ENCODE assay signal across 42 mouse cellular contexts in genomic region chr2:93589875-93590274, GRCm38 (mm10). TPM values are rescaled to one million over a fixed set of nuclear protein-coding genes. Genes with fewer than 3 reads are reported as not detected.
A peak's percentile ranks its signal among the peaks of the same experiment; 100 is the strongest.
DNase-seq lines count a peak whose midpoint lies in the region; ATAC-seq and TF ChIP-seq lines count a peak whose summit lies in the region.
"Had no signal": no experiment of that assay in that cellular context is flagged by ENCODE, and none has a peak within 500 bp of the region (broad histone marks: within the 10 kb centered on the region; RNA-seq: fewer than 3 reads in every experiment).

No protein-coding gene starts in this region.

- no peak overlapping the region for H3K9ac ChIP-seq in liver, adult 2 months (ENCODE audit: low read depth, low read length)
- no peak overlapping the region for H3K9ac ChIP-seq in liver, embryonic 12.5 days
- H3K9ac ChIP-seq in midbrain, embryonic 11.5 days (ENCODE audit: low read length) = no peak overlapping the region
- H3K9ac ChIP-seq in midbrain, embryonic 13.5 days (replicated peaks) = no peak overlapping the region
- H3K9ac ChIP-seq: embryonic facial prominence, embryonic 13.5 days; forebrain, embryonic 15.5 days; kidney, embryonic 15.5 days; limb, embryonic 13.5 days; liver, embryonic 14.5 days; midbrain, embryonic 15.5 days; neural tube, embryonic 15.5 days had no signal

- no peaks in the 10 kb centered on the region for H3K9me3 ChIP-seq in liver, embryonic 12.5 days (replicated peaks)
- no peaks in the 10 kb centered on the region for H3K9me3 ChIP-seq in midbrain, embryonic 11.5 days (ENCODE audit: control insufficient read depth, low read length)
- no peaks in the 10 kb centered on the region for H3K9me3 ChIP-seq in midbrain, embryonic 13.5 days
- H3K9me3 ChIP-seq: embryonic facial prominence, embryonic 13.5 days; forebrain, embryonic 10.5 days; forebrain, embryonic 15.5 days; kidney, embryonic 15.5 days; limb, embryonic 13.5 days; midbrain, embryonic 15.5 days; neural tube, embryonic 15.5 days had no signal

- ATAC-seq in liver, embryonic 12.5 days = no peak
- ATAC-seq in midbrain, embryonic 11.5 days (ENCODE audit: low FRiP score) = no peak
- ATAC-seq in midbrain, embryonic 13.5 days = no peak
- ATAC-seq: forebrain, embryonic 15.5 days; hindbrain, embryonic 16.5 days; midbrain, embryonic 15.5 days had no signal

- no peaks in the 10 kb centered on the region for H3K27me3 ChIP-seq in liver, adult 2 months (ENCODE audit: control insufficient read depth, insufficient read depth, low read length)
- no peaks in the 10 kb centered on the region; the same call in 1 of the 2 replicates for H3K27me3 ChIP-seq in liver, embryonic 12.5 days (replicated peaks)
- H3K27me3 ChIP-seq in midbrain, embryonic 11.5 days (ENCODE audit: control insufficient read depth, insufficient read depth, low read length) = no peaks in the 10 kb centered on the region
- peaks cover 26% of the 10 kb centered on the region for H3K27me3 ChIP-seq in midbrain, embryonic 13.5 days
- H3K27me3 ChIP-seq: embryonic facial prominence, embryonic 13.5 days; forebrain, embryonic 15.5 days; midbrain, embryonic 15.5 days; neural tube, embryonic 15.5 days had no signal

- H3K36me3 ChIP-seq in liver, adult 2 months (ENCODE audit: control insufficient read depth, insufficient read depth, low read length) = no peaks in the 10 kb centered on the region
- H3K36me3 ChIP-seq in liver, embryonic 12.5 days = no peaks in the 10 kb centered on the region
- H3K36me3 ChIP-seq in midbrain, embryonic 11.5 days (ENCODE audit: control insufficient read depth, insufficient read depth, low read length) = no peaks in the 10 kb centered on the region
- H3K36me3 ChIP-seq in midbrain, embryonic 13.5 days = no peaks in the 10 kb centered on the region
- H3K36me3 ChIP-seq: embryonic facial prominence, embryonic 13.5 days; forebrain, embryonic 10.5 days; forebrain, embryonic 15.5 days; kidney, embryonic 15.5 days; limb, embryonic 13.5 days; midbrain, embryonic 15.5 days; neural tube, embryonic 15.5 days had no signal

- H3K4me1 ChIP-seq in liver, adult 2 months (ENCODE audit: control insufficient read depth, insufficient read depth, low read length) = no peaks in the 10 kb centered on the region
- no peaks in the 10 kb centered on the region for H3K4me1 ChIP-seq in liver, embryonic 12.5 days
- no peaks in the 10 kb centered on the region for H3K4me1 ChIP-seq in midbrain, embryonic 11.5 days (ENCODE audit: control insufficient read depth, insufficient read depth, low read length)
- peaks cover 8% of the 10 kb centered on the region for H3K4me1 ChIP-seq in midbrain, embryonic 13.5 days (replicated peaks)
- H3K4me1 ChIP-seq: forebrain, embryonic 15.5 days; midbrain, embryonic 15.5 days had no signal

- no peak overlapping the region for H3K4me2 ChIP-seq in liver, embryonic 12.5 days
- H3K4me2 ChIP-seq in midbrain, embryonic 11.5 days = no peak overlapping the region
- no peak overlapping the region for H3K4me2 ChIP-seq in midbrain, embryonic 13.5 days (replicated peaks)
- H3K4me2 ChIP-seq: embryonic facial prominence, embryonic 13.5 days; forebrain, embryonic 15.5 days; kidney, embryonic 15.5 days; limb, embryonic 13.5 days; midbrain, embryonic 15.5 days; neural tube, embryonic 15.5 days had no signal

- TF ChIP-seq POLR2A in liver, adult 2 months (IDR thresholded peaks at IDR 0.05; ENCODE audit: extremely low read depth, insufficient read depth, low read length) = no peak

- H3K79me2 ChIP-seq in liver, adult 2 months (ENCODE audit: control insufficient read depth, insufficient read depth, low read length) = no peaks in the 10 kb centered on the region

- no peak overlapping the region for H3K4me3 ChIP-seq in liver, adult 2 months (ENCODE audit: insufficient read depth, low read depth, low read length)
- H3K4me3 ChIP-seq in liver, embryonic 12.5 days = no peak overlapping the region
- H3K4me3 ChIP-seq in midbrain, embryonic 11.5 days (ENCODE audit: low read depth, low read length) = no peak overlapping the region
- H3K4me3 ChIP-seq in midbrain, embryonic 13.5 days (replicated peaks) = no peak overlapping the region
- H3K4me3 ChIP-seq: embryonic facial prominence, embryonic 13.5 days; forebrain, embryonic 10.5 days; forebrain, embryonic 15.5 days; gastrocnemius, adult 2 months; kidney, embryonic 15.5 days; layer of hippocampus, adult 2 months; left cerebral cortex, adult 2 months; limb, embryonic 13.5 days; midbrain, embryonic 15.5 days; neural tube, embryonic 15.5 days had no signal

- DNase-seq in liver, adult 2 months (ENCODE audit: extremely low read depth, low read depth, low spot score) = peak; percentile 30
- DNase-seq in midbrain, embryonic 11.5 days (ENCODE audit: low spot score, missing footprints) = peak; percentile 39
- peak; percentile 6 for DNase-seq in c-Kit-positive CD71-negative TER-119-negative erythroid progenitor cells, embryonic 14.5 days (ENCODE audit: low read depth)
- DNase-seq in skeletal muscle tissue, adult 2 months (ENCODE audit: low read depth, low spot score) = peak; percentile 16
- DNase-seq in layer of hippocampus, adult 8-10 months (ENCODE audit: low spot score in 2 of 2) = no peak
- no peak for DNase-seq in spleen, postnatal 4 days (ENCODE audit: low spot score in 2 of 2)
- DNase-seq: adrenal gland, adult 8-10 months; cerebellum, adult 11-12 months; cerebellum, adult 9-11 months; gastrocnemius, adult 2 months; gastrocnemius, postnatal 36 days; heart, postnatal 14 days; kidney, adult 18-20 months; kidney, postnatal 25 days; retina, postnatal 1 day had no signal

- WGBS in liver, adult 2 months = 71% methylated on average over 4 of the region's 4 CpGs
- WGBS in liver, embryonic 12.5 days (ENCODE audit: insufficient replicate concordance) = 16% methylated on average over 4 of the region's 4 CpGs
- WGBS in midbrain, embryonic 11.5 days = 77% methylated on average over 4 of the region's 4 CpGs
- 79% methylated on average over 4 of the region's 4 CpGs for WGBS in midbrain, embryonic 13.5 days

- no peak for TF ChIP-seq CTCF in liver, adult 2 months (IDR thresholded peaks at IDR 0.05; ENCODE audit: low read depth, low read length)

- no peak overlapping the region for H3K27ac ChIP-seq in liver, adult 2 months (replicated peaks; ENCODE audit: insufficient read depth, low read depth, low read length)
- H3K27ac ChIP-seq in liver, embryonic 12.5 days = no peak overlapping the region
- no peak overlapping the region for H3K27ac ChIP-seq in midbrain, embryonic 11.5 days (ENCODE audit: low read depth, low read length)
- H3K27ac ChIP-seq in midbrain, embryonic 13.5 days = no peak overlapping the region
- H3K27ac ChIP-seq: embryonic facial prominence, embryonic 13.5 days; forebrain, embryonic 10.5 days; forebrain, embryonic 15.5 days; gastrocnemius, adult 2 months; kidney, embryonic 15.5 days; layer of hippocampus, adult 2 months; left cerebral cortex, adult 2 months; limb, embryonic 13.5 days; liver, embryonic 14.5 days; midbrain, embryonic 15.5 days; neural tube, embryonic 15.5 days had no signal

RNA-seq across cellular contexts. Expression of gene Gm10803, which starts 29.5 kb away (rescaled TPM):
- not detected in 2 replicates for total RNA-seq in liver, adult 2 months (2014; rRNA removed)
- polyA plus RNA-seq in liver, adult 2 months (2012; rRNA removed) = not detected in 2 replicates
- not detected in 2 replicates for polyA plus RNA-seq in liver, embryonic 12.5 days (2016; fragmentation: Nextera tagmentation; extraction: Ambion mirVana)
- not detected in 2 replicates for polyA plus RNA-seq in midbrain, embryonic 11.5 days (2014; fragmentation: Nextera tagmentation; extraction: Ambion mirVana)
- polyA plus RNA-seq in midbrain, embryonic 13.5 days (2015; fragmentation: Nextera tagmentation; extraction: Ambion mirVana) = not detected in 2 replicates
- not detected for total RNA-seq in layer of hippocampus, adult 8-10 months (2022)
- total RNA-seq: adrenal gland, adult 8-10 months; adrenal gland, postnatal 4 days; CH12.LX; ES-E14; gastrocnemius, adult 2 months; gastrocnemius, postnatal 36 days; heart, adult 8-10 months; heart, postnatal 14 days; layer of hippocampus, adult 2 months; left cerebral cortex, adult 2 months; left cerebral cortex, postnatal 36 days; megakaryocyte-erythroid progenitor cell, adult 5-6 weeks had no signal
- polyA plus RNA-seq: C2C12; embryonic facial prominence, embryonic 13.5 days; forebrain, embryonic 10.5 days; forebrain, embryonic 15.5 days; frontal cortex, adult 2 months; heart, embryonic 14.5 days; hindbrain, embryonic 11.5 days; hindbrain, embryonic 16.5 days; intestine, embryonic 14.5 days; kidney, embryonic 15.5 days; limb, embryonic 13.5 days; liver, embryonic 14.5 days; lung, embryonic 16.5 days; midbrain, embryonic 15.5 days; neural tube, embryonic 15.5 days; stomach, embryonic 14.5 days; urinary bladder, adult 2 months had no signal

RNA-seq across cellular contexts. Expression of gene Alx4, which starts 52.3 kb away (rescaled TPM):
- total RNA-seq in liver, adult 2 months (2014; rRNA removed) = not detected in 2 replicates
- polyA plus RNA-seq in liver, adult 2 months (2012; rRNA removed) = not detected in 2 replicates
- 0.08 TPM in 2 replicates for polyA plus RNA-seq in liver, embryonic 12.5 days (2016; fragmentation: Nextera tagmentation; extraction: Ambion mirVana)
- 3.9 and 4.4 TPM in 2 replicates for polyA plus RNA-seq in midbrain, embryonic 11.5 days (2014; fragmentation: Nextera tagmentation; extraction: Ambion mirVana)
- 0.63 and 0.74 TPM in 2 replicates for polyA plus RNA-seq in midbrain, embryonic 13.5 days (2015; fragmentation: Nextera tagmentation; extraction: Ambion mirVana)
- total RNA-seq in layer of hippocampus, adult 8-10 months (2022) = 1 to 10 TPM in 2 of 4 experiments, under 1 TPM in 2; 0.85 to 1.1 (median 0.97) TPM
- total RNA-seq: CH12.LX; megakaryocyte-erythroid progenitor cell, adult 5-6 weeks had no signal
- polyA plus RNA-seq: C2C12; stomach, embryonic 14.5 days had no signal

Comparison
In these comparisons a context has a peak if more than half of its experiments do, and no peak if none do; other contexts are left out.
1. DNase-seq: peak in liver, adult 2 months (single experiment), midbrain, embryonic 11.5 days (single experiment), c-Kit-positive CD71-negative TER-119-negative erythroid progenitor cells, embryonic 14.5 days (single experiment) and skeletal muscle tissue, adult 2 months (single experiment); none in layer of hippocampus, adult 8-10 months (0 of 2) and spleen, postnatal 4 days (0 of 2).